Mouse (Mus musculus) B cell, adult 62 days (primary cell): Measurements from ENCODE around the gene Uxt. TPM values are rescaled to one million over a fixed set of nuclear protein-coding genes. Genes with fewer than 3 reads are reported as not detected.

Experiments used
- total RNA-seq: library from RNA; stranded (reverse); gene quantifications from 4 replicates; pipeline ENCODE4 v1.2.4, GENCODE M21; 2023

The Uxt gene
- 37.7 to 52.4 TPM (median 48.5 TPM) in 4 replicates for total RNA-seq

DNA sequence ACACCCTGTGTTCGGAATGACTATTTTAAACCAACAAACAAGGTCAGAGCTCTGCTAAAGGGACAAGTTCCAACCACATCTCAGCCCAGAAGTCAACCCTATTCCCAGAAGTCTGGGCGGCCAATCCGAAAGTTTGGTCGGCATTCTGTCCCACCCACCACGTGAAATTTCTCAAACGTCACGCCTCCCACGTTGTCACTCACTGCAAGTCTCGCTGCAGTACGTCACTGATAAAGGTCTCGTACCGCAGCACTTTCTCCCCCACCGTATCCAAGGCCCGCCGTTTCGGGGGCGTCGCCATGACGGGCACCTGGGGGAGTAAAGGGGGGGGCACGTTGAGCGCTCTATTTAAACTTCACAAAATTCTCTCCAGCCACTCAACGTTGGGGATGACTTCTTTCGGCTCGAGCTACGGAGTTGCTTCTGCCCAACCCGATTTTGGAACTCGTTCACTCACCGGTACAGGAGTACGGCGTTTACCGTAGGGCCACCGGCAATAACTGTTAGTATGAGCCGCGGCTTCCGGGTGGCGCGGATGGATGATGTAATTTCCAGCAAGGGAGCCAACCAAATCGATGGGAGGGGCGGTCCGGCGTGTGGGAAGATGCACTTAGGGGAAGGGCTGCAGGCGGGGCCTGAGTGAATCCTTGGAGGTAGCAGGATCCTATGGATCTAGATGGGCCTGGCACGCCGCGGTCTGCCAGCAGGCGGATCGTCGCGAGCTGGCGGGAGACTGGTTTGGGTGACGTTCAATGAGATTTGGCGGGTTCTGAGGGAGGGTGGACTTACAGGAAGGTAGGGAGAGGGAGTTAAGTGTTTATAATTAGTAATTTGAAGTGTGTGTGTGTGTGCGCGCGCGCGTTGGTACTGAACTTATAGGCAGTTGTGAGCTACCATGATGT lies at the start of gene Uxt:
Gene Uxt (minus strand): TSS at position 541 of the 902 bp plus-strand sequence.

DNA sequence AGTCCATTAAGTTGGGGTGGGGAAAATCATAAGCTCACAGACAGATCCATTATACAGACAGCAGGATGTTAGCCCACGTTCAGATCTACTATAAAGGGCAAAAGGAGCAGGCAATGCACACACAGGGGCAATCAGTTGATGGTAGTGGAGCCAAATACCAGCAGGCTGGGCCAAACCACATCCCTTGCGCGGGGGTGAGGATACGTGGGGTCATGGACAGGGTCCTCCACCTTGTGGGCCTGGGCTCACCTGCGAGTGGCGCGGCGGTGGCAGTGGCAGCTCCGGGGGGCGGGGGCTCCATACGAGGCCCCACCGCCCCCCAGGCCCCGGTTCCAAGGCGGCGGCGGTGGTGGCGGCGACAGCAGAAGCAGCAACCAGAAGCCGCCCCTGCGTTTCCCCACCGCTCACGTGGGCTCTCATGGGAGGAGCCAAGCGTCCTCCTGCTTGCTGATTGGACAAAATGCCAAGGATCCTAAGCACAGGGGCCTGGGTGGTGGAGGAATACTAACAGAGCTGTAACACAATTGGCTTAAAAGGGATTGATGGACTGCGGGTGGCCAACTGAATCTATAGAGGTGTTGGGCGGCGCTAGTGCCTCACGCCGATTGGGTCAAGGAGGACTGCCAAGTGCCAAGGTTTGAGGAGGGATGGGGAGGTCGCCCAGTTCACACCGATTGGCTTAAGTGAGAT lies 11.5 kb downstream of the Uxt start, which contains the start of gene Elk1:
Gene Elk1 (minus strand): TSS at position 418 of the 690 bp plus-strand sequence.

DNA sequence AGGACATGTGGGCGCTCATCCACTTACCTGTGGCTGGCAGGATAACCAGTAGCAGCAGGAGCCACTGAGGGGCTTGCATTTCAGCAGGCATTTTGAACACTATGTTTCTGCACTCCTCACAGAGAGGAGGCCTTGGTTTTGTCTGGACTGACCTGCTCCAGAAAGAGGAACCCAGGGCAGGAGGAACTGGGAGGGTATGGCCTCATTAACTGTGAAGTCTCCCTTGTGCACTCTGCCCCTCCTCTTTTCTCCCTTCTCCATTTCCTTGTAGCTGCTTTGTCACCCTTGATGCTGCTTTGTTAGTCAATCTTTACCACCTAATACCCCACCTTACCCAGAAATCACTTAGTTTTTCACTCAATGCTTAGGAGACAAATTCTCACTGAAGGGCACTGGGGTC lies 30.5 kb downstream of the Uxt start, which contains the start of gene Cfp:
Gene Cfp (minus strand): TSS at position 192 of the 400 bp plus-strand sequence.

DNA sequence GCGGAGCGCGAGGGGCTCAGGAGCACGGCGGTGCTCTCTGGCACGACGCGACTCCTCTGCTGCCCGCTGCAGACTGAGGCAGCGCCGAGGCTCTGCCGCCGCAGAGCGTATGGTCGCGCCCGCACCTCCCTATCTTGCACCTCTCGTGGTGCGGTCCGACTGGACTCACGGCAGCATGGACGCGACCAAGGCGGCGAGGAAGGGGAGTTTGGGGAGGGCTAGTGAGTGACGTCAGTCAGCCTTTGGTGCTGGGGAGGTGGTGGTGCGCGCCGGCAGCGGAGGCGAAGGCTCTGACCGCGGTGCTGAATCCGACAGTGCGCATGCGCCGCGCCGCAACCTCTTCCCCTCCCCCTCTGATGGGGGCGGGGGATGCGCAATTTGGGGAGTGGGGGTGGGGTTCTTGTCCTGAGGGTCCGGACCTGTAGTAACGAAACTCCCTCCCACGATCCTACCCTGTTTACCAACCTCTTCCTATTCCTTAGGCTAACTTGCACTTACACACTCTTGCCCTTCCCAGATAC lies 40.9 kb downstream of the Uxt start, which contains the start of gene Syn1:
Gene Syn1 (minus strand): TSS at position 161 of the 521 bp plus-strand sequence.

Other genes with a start within 250 kb of the Uxt start
- 165 to 174 TPM (median 170 TPM) in 4 replicates for gene Araf, start 164.2 kb downstream of the Uxt start, total RNA-seq
- not detected in 4 replicates for gene Timp1, start 91.9 kb downstream of the Uxt start, total RNA-seq
- gene Syn1, start 41.0 kb downstream of the Uxt start, total RNA-seq: 0.16 to 0.24 TPM (median 0.24 TPM) in 3 of 4 replicates, not detected in the other
- gene Cfp, start 30.5 kb downstream of the Uxt start, total RNA-seq: 39.5 to 56.4 TPM (median 48.5 TPM) in 4 replicates
- gene Elk1, start 11.4 kb downstream of the Uxt start, total RNA-seq: 16.9 to 18.3 TPM (median 17.2 TPM) in 4 replicates
- gene Zfp182, start 100.3 kb upstream of the Uxt start, total RNA-seq: 23.6 to 26.4 TPM (median 25.3 TPM) in 4 replicates
- gene Spaca5, start 106.4 kb upstream of the Uxt start, total RNA-seq: not detected in 4 replicates
- 0.37 to 0.88 TPM (median 0.65 TPM) in 4 replicates for gene Zfp300, start 127.5 kb upstream of the Uxt start, total RNA-seq
- gene Ssxa1, start 153.8 kb upstream of the Uxt start, total RNA-seq: not detected in 4 replicates
- gene Gm21876, start 213.6 kb upstream of the Uxt start, total RNA-seq: not detected in 4 replicates